Comparison of ENCODE assay signal across 10 mouse cellular contexts in the genomic region with DNA sequence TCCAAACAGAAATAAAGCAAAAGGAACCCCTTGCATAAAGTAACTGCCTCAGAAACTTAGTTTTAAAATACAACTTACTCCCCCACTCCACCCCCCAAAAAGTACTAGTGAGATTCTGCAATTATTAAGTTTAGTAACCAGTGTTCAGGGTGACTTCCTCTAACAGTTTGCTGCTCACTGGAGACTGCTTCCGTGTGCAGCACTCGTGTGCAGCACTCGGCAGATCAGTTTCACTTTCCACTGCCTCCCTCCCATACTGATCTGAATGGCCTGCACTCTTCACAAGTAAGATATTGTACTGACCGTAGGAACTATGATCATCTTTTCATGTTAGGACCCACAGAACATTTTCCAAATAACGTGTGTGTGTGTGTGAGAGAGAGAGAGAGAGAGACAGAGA. TPM values are rescaled to one million over a fixed set of nuclear protein-coding genes. Genes with fewer than 3 reads are reported as not detected.
DNase-seq lines count a peak whose midpoint lies in the region; TF ChIP-seq lines count a peak whose summit lies in the region.
"Had no signal": no experiment of that assay in that cellular context is flagged by ENCODE, and none has a peak within 500 bp of the region (broad histone marks: within the 10 kb centered on the region; RNA-seq: fewer than 3 reads in every experiment).

No protein-coding gene starts in this region.

- peaks cover 13% of the 10 kb centered on the region for H3K36me3 ChIP-seq in liver, adult 2 months (ENCODE audit: control insufficient read depth, insufficient read depth, low read length)

- no peak overlapping the region for H3K4me3 ChIP-seq in liver, adult 2 months (ENCODE audit: insufficient read depth, low read depth, low read length)
- H3K4me3 ChIP-seq: forebrain, embryonic 15.5 days had no signal

- no peak for TF ChIP-seq CTCF in liver, adult 2 months (IDR thresholded peaks at IDR 0.05; ENCODE audit: low read depth, low read length)

- H3K4me1 ChIP-seq in liver, adult 2 months (ENCODE audit: control insufficient read depth, insufficient read depth, low read length): peaks cover 19% of the 10 kb centered on the region

- no peaks in the 10 kb centered on the region for H3K27me3 ChIP-seq in liver, adult 2 months (ENCODE audit: control insufficient read depth, insufficient read depth, low read length)
- H3K27me3 ChIP-seq: forebrain, embryonic 15.5 days had no signal

- H3K9ac ChIP-seq in liver, adult 2 months (ENCODE audit: low read depth, low read length): no peak overlapping the region
- H3K9ac ChIP-seq: forebrain, embryonic 15.5 days had no signal

- peak; percentile 37 to 60 for DNase-seq in adrenal gland, adult (ENCODE audit: inconsistent age in 2 of 2, low spot score in 1 of 2)
- DNase-seq in adrenal gland, postnatal 25 days: no peak
- DNase-seq in liver, adult 2 months (ENCODE audit: extremely low read depth, low read depth, low spot score): peak; percentile 33
- no peak for DNase-seq in liver
- peak; percentile 42 for DNase-seq in lung, postnatal 10 days
- DNase-seq in thymus, postnatal 4 days: peak; percentile 48
- no peak for DNase-seq in cerebellum, adult 9-10 months
- no peak for DNase-seq in left cerebral cortex, adult 11 months (ENCODE audit: low spot score)
- DNase-seq: layer of hippocampus, postnatal 36 days had no signal

- WGBS in liver, adult 2 months: 37% methylated on average over 5 of the region's 5 CpGs

- peaks cover 18% of the 10 kb centered on the region; the same call in 1 of the 2 replicates for H3K79me2 ChIP-seq in liver, adult 2 months (ENCODE audit: control insufficient read depth, insufficient read depth, low read length)

- no peak overlapping the region for H3K27ac ChIP-seq in liver, adult 2 months (replicated peaks; ENCODE audit: insufficient read depth, low read depth, low read length)
- H3K27ac ChIP-seq: forebrain, embryonic 15.5 days had no signal

- no peak for TF ChIP-seq POLR2A in liver, adult 2 months (IDR thresholded peaks at IDR 0.05; ENCODE audit: extremely low read depth, insufficient read depth, low read length)

RNA-seq across cellular contexts. Expression of a gene that starts 4.3 kb away (rescaled TPM):
- total RNA-seq in adrenal gland, postnatal 25 days (2021): 62.2 and 62.4 TPM in 2 replicates
- total RNA-seq in liver, adult 2 months (2014; rRNA removed): 8.3 and 8.6 TPM in 2 replicates
- 8.8 and 10.1 TPM in 2 replicates for polyA plus RNA-seq in liver, adult 2 months (2012; rRNA removed)

Comparison
In these comparisons a context has a peak if more than half of its experiments do, and no peak if none do; other contexts are left out.
1. DNase-seq: peak in adrenal gland, adult (2 of 2), liver, adult 2 months (single experiment), lung, postnatal 10 days (single experiment) and thymus, postnatal 4 days (single experiment); none in adrenal gland, postnatal 25 days (single experiment), liver (single experiment), cerebellum, adult 9-10 months (single experiment) and left cerebral cortex, adult 11 months (single experiment).